Mouse (Mus musculus) spleen, postnatal 14 days (tissue): Measurements from ENCODE around the gene Cables2.
"Not testable (repeated sequence)": the region's sequence is repeated elsewhere in the genome, so short reads cannot be mapped to it uniquely, and the experiment has no call there.

ENCODE experiments used
- DNase-seq, 2 experiments: peaks; one replicate each; pipeline ENCODE4 v3.0.0; 2021 to 2022; ENCODE audit warnings: low spot score in 2 of 2

The Cables2 gene

DNA sequence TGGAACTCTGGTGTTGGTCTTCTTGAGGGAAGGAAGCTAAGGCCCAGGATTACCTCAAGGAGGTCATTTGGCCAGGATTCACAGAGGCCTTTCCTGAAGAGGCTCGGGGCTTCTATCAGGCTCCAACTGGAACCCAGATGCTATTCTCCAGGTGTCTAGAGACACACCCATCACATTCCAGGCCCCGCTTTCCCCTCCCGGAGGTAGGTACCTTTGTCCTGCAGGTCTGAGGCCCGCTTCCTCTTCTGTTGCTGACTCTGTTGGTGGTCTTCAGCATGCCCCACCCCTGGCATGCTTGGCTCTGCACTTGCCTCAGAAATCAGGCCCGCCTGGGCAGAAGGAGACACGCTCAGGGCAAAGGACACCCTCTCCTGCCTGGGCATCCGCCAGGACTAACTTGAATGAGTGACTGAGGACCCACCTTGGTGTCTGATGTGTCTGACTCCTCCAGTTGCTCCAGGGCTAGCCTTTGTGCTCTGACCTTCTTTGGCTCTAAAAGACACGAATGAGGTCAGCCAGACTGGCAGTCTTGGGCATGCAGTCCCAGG lies 4.6 kb upstream of the Cables2 start:
- no peak for DNase-seq

DNA sequence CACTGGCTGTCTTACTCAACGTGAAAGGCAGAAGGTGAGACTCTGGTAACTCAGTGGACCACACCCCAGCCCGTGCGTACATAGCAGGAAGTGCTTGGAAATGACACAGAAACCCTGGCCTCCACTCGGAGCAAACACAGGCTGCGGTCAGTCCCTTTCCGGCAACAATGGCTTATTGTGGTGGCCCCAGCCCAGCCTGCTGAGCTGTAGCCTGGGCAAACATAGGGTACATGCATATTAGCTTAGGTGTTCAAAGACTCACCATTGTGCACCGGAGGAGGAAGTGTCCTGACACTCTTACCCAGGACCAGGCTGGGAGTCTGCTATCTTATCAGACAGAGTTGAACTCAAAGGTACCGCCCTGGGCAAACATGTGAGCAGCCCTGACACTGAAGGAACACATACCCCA lies 3.6 kb upstream of the Cables2 start:
- DNase-seq, result no peak

DNA sequence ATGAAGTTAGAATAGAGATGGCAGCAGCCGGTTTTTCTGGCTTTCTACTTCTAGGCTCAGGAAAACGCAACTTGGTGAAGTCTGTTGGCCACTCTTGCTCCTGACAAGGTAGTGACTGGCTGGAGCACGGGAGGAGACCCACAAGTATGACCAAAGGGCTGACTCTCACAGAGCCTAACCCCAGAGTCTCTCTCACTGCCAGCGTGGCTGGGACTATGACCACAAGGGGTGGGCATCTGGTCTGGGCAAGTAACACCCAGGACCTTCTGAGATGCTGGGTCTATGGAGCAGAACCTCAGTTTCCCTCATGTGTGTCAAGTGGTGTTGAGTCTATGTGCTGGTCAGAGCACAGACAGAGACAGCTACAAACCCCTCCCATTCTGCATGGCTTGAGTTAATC lies 3.1 kb upstream of the Cables2 start:
- DNase-seq, result no peak

DNA sequence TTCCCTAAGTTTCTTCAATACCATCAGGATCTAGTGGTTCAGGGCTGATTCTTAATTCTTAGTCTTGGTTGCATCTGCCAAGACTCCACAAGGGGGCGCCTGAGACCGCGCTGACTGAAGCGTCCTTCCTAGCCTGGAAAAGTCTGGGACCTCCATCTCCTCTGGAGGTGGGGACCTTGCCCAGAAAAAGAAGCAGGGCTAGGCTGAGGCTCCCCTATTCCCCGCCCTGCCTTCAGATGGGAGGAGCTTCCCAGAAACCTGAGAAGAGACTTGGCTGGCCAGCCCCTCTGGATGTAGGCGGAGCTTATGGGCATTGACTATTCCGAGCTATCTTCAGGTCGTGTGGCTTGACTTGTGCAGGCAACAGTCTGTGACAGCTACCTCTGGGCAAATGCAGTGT lies 2.5 kb upstream of the Cables2 start:
- DNase-seq, result peak; percentile 45 to 65

GRCm38 (mm10) chr2:180274523-180274922 lies 1.2 kb upstream of the Cables2 start:
- no peak for DNase-seq

GRCm38 (mm10) chr2:180272884-180273321 lies 393 bp downstream of the Cables2 start:
- DNase-seq, result peak in 1 of 2 experiments; percentile 34

GRCm38 (mm10) chr2:180271804-180272395 lies 1.4 kb downstream of the Cables2 start:
- DNase-seq, result no peak

GRCm38 (mm10) chr2:180270537-180271255 lies 2.6 kb downstream of the Cables2 start:
- DNase-seq, result no peak

- no peak for DNase-seq
Observed at GRCm38 (mm10) chr2:180269329-180269728, 4.0 kb downstream of the Cables2 start.

- DNase-seq, result no peak
Observed at GRCm38 (mm10) chr2:180267955-180268354, 5.3 kb downstream of the Cables2 start.

DNA sequence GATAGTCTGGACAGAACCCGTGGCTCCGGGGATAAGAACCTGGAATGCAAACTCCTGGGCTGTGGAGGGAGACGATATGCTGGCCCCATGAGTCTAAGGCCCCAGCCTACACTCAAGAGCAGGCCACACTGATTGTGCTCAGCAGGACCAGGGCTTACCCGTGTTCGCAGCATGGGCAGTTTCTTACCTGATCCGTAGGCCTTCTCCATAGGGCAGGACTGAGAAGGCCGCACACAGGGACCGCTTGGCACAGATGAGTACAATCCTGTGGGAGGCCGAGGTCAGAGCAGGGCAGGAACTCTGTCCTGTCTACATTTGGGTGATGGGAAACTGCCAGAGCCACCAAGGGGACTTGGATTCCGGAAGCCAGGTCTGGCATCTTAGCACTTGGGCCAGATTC lies 10.4 kb downstream of the Cables2 start:
- no peak for DNase-seq

- no peak for DNase-seq
Observed at GRCm38 (mm10) chr2:180262441-180262840, 10.9 kb downstream of the Cables2 start.

- DNase-seq, result no peak
Observed at GRCm38 (mm10) chr2:180261901-180262300, 11.4 kb downstream of the Cables2 start.

DNA sequence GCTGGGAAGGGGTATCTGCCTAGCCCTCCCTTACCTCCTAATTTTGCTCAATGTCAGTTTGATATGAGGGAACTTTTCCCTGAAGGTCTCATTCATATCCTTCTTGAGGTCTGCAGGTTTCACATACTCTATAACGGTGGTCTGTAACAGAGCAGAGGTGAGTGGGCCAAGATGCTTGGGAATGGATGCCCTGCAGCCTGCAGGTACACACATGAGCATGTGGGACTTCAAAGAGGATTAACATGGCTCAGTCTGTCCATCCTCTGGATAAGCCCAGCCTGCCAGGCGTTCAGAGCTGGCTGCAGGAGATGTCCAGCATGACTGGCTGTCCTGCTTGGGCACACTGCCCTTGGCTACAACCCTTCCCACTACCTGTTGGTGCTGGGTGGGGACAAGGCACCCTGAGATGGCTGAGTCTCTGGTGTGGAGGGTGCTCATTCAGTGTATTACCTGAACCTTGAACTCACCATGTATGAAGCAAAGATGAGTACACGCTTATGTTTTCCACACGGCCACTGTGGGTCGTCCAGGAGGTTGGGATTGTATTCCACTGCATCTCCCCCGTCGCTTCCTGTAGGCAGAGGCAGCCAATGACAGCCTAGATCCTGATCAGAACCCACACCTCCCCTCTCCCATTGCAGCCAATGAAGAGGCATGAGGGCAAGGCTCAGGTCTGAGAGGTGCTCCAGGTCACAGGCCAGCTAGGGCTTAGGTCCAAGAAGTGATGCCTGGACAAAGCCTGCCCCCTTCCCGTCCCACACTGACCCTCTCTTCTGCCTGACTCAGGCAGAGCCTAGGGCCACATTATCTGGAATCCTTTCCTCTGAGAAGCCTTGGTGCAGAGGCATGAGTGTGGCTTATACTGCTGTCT lies 12.5 kb downstream of the Cables2 start:
- no peak for DNase-seq

DNA sequence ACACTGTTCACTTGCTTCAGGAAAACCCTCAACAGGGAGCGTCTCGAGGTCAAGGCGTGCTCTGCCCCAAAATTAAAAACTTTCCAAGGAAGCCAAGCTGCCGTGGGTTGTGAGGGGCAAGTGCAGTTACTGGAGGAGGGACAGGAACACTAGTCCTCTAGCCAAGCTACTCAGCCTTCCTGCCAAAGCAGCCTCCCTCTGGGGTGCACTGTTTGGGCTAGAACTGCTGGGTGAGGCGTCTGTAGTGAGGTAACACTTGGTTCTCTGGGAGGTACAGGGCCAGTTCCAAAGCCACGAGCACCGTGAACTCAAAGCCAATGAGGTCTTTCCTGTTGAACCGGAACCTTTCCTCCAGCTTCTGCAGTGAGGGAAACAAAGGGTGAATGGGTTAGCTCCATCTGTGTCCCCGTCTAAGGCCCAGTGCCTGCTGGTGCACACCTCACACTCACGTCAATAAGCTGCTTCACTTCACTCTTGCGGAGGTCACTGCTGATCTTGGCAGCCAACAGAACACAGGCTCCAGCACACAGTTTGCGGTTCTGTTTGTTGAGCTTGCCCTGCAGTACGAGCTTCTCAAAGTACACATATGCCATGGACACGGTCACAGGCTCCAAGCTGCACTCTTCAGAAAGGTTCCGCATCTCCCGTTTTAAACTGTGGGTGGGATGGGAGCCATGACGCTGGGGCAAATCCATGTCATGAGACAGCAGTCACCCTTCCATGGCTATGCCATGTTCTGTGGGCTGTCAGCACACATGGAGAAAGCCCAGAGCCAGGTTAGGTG lies 13.3 kb downstream of the Cables2 start:
- not testable (repeated sequence) for DNase-seq

DNA sequence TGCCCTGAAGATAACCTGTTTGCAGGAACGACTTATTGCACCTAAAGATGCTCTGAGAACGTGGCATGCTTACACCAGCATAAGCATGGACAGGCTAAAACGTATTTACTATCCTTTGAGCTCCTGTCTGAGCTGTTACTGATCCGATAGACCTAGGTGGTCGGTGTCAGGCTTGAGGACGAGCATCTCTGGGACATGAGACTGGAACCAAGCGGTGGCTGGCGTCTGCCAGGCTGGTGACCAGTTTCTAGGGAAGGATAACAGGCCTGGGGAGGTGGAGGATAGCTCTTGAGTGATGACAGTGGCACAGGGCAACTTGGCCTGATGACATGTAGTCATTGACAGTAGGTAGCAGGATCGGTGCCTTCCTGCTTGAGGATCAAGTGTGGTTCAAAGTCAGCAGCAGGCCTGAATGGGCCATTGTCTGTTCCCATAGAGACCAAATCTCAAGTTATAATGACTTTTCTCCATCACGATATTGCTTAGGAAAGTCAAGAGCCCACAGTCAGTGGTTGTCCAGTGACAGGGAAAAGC lies 14.3 kb downstream of the Cables2 start:
- DNase-seq, result not testable (repeated sequence)

DNA sequence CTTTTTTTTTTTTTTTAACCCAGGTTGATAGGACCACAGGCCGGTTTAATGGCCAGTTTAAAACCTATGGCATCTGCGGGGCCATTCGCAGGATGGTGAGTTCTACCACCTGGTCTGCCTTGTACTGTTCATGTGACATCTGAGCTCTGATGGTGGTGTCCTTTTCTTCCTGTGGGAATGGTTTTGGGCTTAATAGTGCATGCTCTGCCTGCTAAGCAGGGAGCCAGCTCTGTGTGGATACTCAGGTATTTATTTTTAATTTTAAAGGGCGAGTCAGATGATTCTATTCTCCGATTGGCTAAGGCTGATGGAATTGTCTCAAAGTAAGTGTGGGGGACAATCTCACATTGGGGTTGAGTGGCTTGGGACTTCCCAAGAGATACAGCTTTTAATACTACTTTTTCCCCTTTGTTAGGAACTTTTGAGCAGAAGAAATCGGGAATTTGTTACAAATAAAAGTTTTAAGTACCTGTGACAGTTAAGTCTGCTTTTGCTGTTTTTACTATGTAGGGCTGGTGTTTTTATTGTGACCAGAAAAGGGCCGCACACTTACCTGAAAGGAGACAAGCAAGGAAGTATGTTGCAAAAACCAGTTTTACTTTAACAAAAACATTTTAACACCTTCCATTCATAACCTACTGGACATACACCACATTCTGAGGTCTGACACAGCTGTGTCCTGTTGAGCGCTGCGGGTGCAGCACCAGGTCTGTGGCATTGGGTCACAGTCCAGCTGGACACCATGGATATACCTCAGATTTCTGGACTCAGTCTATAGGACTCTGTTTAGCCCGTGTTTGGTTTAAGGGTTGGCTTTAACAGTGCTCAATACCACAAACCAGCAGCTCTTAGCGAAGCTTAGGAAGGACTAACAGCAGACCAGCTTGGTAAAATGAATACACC lies 15.1 kb downstream of the Cables2 start:
- DNase-seq, result no peak

GRCm38 (mm10) chr2:180257001-180257521 lies 16.2 kb downstream of the Cables2 start, which contains the start of gene Rps21:
TSS of gene Rps21 (plus strand) at chr2:180257377.
- DNase-seq, result peak; percentile 90 to 94

DNA sequence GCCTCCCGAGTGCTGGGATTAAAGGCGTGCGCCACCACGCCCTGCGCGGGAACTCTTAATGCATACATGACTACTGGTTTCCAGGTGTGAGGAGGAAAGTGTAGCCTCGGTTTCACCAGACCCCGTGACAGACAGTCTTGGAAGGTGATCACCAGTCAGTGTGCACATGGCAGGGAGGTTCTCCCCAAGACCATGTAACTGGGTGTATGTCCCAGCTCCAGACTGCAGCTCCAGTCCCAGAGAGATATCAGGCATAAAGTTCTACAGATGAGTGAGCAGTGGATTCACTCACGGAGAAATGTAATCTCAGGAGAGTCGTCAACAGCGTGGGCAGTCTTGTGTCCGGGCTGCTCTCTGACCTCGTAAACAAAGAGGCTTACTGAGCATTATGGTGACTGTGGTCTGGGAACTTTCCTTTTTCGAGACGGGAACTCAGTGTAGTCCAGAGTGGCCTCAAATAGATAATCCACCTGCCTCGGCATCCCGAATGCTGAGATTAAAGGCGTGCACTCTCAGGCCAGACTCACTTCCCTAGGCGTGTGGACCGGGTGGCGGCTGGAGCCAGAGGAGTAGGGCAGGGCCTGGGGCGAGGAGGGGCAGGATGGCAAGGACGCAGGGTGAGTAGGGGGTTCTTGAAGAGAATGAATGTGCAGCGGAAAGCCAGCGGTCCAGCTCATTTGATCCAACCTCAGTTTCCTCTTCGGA lies 16.8 kb downstream of the Cables2 start:
- no peak for DNase-seq
